In genomic region chr5:100429344-100430075, GRCm38 (mm10) we compare ENCODE assay signal across 8 mouse cellular contexts. TPM values are rescaled to one million over a fixed set of nuclear protein-coding genes. Genes with fewer than 3 reads are reported as not detected.
A peak's percentile ranks its signal among the peaks of the same experiment; 100 is the strongest.
DNase-seq lines count a peak whose midpoint lies in the region; ATAC-seq lines count a peak whose summit lies in the region.

No protein-coding gene starts in this region.

- H3K27me3 ChIP-seq in forebrain, embryonic 14.5 days (replicated peaks; ENCODE audit: control insufficient read depth, insufficient read depth, low read length) = no peaks in the 10 kb centered on the region
- no peaks in the 10 kb centered on the region for H3K27me3 ChIP-seq in neural tube, embryonic 15.5 days (replicated peaks)

- WGBS in forebrain, embryonic 14.5 days = under 1% methylated on average over 53 of the region's 53 CpGs
- WGBS in neural tube, embryonic 15.5 days = under 1% methylated on average over 53 of the region's 53 CpGs

- peaks cover 33% of the 10 kb centered on the region for H3K4me1 ChIP-seq in forebrain, embryonic 14.5 days (ENCODE audit: control insufficient read depth, insufficient read depth, low read length)
- peaks cover 50% of the 10 kb centered on the region for H3K4me1 ChIP-seq in neural tube, embryonic 15.5 days

- DNase-seq in ES-CJ7 (ENCODE audit: low read depth, low spot score) = peak; percentile 99
- DNase-seq in cerebellum, adult 11 months = peak; percentile 91
- DNase-seq in forebrain, embryonic 14.5 days (ENCODE audit: low spot score) = peak; percentile 99
- peak; percentile 90 to 94 for DNase-seq in heart, postnatal 14 days
- DNase-seq in layer of hippocampus, adult 11-12 months (ENCODE audit: low spot score) = peak; percentile 93
- peak; percentile 95 to 96 for DNase-seq in lung, adult 18-20 months
- DNase-seq in testis, postnatal 14 days (ENCODE audit: low spot score) = peak; percentile 95

- H3K27ac ChIP-seq in forebrain, embryonic 14.5 days (ENCODE audit: low read depth, low read length) = peak overlapping the region; percentile 88
- peak overlapping the region; percentile 90 for H3K27ac ChIP-seq in neural tube, embryonic 15.5 days (replicated peaks)

- peak overlapping the region; percentile 97 for H3K9ac ChIP-seq in forebrain, embryonic 14.5 days (ENCODE audit: low read length)
- peak overlapping the region; percentile 93 for H3K9ac ChIP-seq in neural tube, embryonic 15.5 days (replicated peaks)

- H3K4me2 ChIP-seq in forebrain, embryonic 14.5 days (ENCODE audit: low read length) = peak overlapping the region; percentile 97
- H3K4me2 ChIP-seq in neural tube, embryonic 15.5 days = peak overlapping the region; percentile 88

- intact Hi-C loops in heart, postnatal 14 days (cut with DNase I) = loop anchor here (1.0 to 10.0 kb wide), 4 partner anchors 13 to 245 kb away; partner anchors contain the start of genes Cops4, Coq2 and Sec31a

- peaks cover 33% of the 10 kb centered on the region for H3K36me3 ChIP-seq in forebrain, embryonic 14.5 days (ENCODE audit: control insufficient read depth, insufficient read depth, low read length)
- peaks cover 28% of the 10 kb centered on the region for H3K36me3 ChIP-seq in neural tube, embryonic 15.5 days

- H3K9me3 ChIP-seq in forebrain, embryonic 14.5 days (replicated peaks; ENCODE audit: control insufficient read depth, low read length) = no peaks in the 10 kb centered on the region
- H3K9me3 ChIP-seq in neural tube, embryonic 15.5 days (replicated peaks) = no peaks in the 10 kb centered on the region

- H3K4me3 ChIP-seq in forebrain, embryonic 14.5 days (ENCODE audit: low read depth, low read length) = peak overlapping the region; percentile 74
- peak overlapping the region; percentile 86 for H3K4me3 ChIP-seq in neural tube, embryonic 15.5 days (replicated peaks)

- ATAC-seq in forebrain, embryonic 14.5 days = peak; percentile 100
- peak; percentile 99 for ATAC-seq in neural tube, embryonic 15.5 days (ENCODE audit: low FRiP score)

RNA-seq across cellular contexts. Expression of gene Sec31a, which starts 13.5 kb away (rescaled TPM):
- polyA plus RNA-seq in forebrain, embryonic 14.5 days (2014; fragmentation: Nextera tagmentation; extraction: Ambion mirVana) = 64.5 and 71.3 TPM in 2 replicates
- 100 to 1,000 TPM; 114 to 118 TPM for total RNA-seq in heart, postnatal 14 days (2021)
- polyA plus RNA-seq in neural tube, embryonic 15.5 days (2015; fragmentation: Nextera tagmentation; extraction: Ambion mirVana) = 89.5 and 105 TPM in 2 replicates

Comparison
In these comparisons a context has a peak if more than half of its experiments do, and no peak if none do; other contexts are left out.
1. Peak in every context shown above with its lines: DNase-seq, ATAC-seq, H3K4me3 ChIP-seq and H3K27ac ChIP-seq.